Mouse (Mus musculus): Measurements from ENCODE around the gene Prrc2b.

GRCm38 (mm10) chr2:32187019-32187551 lies 36.2 kb downstream of the Prrc2b start:
- TF ChIP-seq GATA1 (IDR thresholded peaks at IDR 0.05; ENCODE audit: borderline replicate concordance, low read length) (no peak), FLI1 (IDR thresholded peaks at IDR 0.05; ENCODE audit: low read length) (no peak)

Data from megakaryocyte, embryonic 14.5 days (primary cell).